Mouse (Mus musculus) hindlimb bud, embryonic 11.5 days (tissue): ENCODE measurements around the gene Crim1.
"Not testable (repeated sequence)": the region's sequence is repeated elsewhere in the genome, so short reads cannot be mapped to it uniquely, and the experiment has no call there.

Experiments used
- DNase-seq: peaks from one replicate; pipeline ENCODE4 v3.0.0-alpha.2; 2012; ENCODE audit warnings: low read depth, low spot score; ENCODE audit errors: extremely low spot score

Gene Crim1

DNA sequence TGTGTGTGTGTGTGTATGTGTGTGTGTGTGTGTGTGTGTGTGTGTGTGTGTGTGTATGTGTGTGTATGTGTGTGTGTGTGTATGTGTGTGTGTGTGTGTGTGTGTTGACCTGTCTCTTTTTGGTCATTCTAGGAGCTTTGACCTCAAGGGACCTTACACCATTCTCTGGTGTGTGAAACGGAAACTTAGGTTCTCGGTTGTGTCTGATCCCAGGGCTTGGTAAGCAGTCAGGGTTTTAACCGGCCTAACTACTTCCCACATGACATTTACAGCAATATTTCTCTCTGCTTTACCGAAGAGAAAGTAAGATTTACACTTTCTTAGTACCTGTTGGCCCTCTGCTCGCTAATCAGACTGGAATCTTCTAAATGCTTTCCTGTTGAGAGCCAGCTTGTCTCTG lies 48.1 kb downstream of the Crim1 start:
- no peak for DNase-seq

DNA sequence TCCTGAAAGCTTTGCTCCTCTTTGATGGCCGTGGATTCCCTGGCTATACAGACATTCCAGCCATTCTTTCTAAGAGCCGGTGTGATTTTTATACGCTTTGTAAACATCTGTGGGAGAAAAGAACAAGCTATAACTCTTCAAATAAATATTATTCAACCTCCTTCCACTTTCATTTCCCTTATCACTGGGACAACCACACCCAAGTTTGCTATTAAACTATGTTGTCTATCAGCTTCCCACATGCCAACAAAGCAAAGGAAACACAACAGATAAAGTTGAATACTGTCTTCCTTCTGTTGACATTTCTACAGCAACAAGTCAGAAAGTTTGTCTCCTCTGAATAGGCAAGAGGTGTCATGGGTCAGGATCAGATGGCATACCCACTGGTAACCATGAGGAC lies 48.9 kb downstream of the Crim1 start:
- no peak for DNase-seq

DNA sequence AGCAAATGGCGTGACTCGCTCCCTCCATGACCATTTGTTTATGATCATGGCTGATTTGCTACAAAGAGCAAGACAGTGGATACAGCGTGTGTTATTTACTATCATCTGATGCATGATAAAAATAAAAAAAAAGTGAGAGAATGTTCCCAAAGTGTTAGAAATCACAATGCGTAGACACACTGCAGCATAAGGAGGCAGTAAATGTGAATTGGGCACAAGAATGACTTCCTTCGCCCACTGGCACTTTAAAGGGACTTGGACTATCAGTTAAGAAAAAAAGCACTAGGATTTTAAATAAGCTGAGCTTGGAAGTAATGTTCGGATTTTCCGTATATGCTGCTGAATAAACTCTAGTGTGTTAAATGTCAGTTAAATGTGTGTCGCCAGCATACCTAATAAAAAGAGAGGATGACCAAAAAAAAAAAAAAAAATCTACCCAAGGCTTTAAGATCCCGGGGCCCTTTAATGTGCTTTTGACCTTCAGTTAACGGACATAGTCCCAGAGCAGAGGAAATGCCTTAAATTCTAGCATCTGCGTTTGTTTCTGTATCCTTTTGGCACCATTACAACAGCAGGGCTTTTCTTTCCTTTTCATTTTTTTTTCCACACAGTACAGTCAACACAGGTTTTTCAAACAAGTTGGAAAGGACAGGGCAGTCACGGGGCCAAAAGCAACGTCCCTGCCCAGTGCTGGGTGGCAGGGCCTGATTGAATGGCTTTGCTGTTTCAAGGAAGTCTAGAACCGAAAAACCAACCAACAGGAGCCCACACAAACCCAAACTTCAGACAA lies 50.3 kb downstream of the Crim1 start:
- DNase-seq: no peak

DNA sequence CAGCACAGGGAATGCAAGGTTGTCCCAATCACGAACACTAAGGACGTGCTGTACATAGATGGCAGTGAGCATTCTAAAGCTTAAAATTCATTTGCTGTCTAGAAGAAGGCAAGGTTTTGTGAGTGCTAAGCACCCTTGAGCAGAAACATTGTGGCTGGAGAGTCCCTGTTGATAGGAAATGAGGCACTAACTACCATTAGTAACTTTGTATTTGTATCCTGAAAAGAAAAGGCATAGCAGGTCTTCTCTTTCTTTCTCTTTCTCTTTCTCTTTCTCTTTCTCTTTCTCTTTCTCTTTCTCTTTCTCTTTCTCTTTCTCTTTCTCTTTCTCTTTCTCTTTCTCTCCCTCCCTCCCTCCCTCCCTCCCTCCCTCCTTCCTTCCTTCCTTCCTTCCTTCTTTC lies 53.5 kb downstream of the Crim1 start:
- DNase-seq: not testable (repeated sequence)

DNA sequence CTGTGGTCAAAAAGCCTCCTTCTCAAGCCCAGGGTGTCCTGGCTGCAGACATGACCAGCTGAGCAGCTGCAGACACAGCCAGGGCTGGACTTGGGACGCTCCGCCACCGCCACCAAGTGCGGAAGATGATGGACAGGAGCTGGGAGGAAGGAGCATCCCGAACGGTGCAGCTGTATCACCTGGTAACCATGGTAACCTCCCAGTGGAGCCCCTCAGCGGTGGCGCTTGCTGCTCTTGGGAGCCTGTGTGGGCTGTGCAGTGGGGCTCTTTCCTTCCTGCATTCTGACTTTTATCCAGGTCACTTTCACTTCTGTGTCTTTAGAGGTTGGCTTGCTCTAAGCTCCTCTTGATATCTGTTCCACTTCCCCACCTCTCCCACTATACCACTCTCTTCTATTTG lies 54.2 kb downstream of the Crim1 start:
- no peak for DNase-seq

DNA sequence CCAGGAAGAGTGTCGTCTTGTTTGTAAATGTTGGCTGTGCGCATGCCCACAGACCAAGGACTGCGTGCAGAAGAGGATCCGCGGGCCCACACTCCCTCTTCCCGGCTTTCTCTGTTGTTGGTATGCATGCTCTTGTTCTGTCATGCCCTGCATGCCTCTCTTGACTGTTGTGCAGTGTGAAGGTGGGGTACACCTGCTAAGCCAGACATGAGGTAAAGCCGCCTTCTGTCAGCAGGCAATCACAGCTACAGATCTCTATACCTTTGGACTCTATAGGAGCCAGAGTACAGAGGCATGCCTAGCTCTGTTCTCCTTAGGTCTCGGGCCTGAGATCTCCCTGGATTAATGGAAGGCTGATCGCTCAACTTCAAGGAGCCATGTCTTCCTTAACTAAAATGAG lies 55.7 kb downstream of the Crim1 start:
- DNase-seq: no peak

DNA sequence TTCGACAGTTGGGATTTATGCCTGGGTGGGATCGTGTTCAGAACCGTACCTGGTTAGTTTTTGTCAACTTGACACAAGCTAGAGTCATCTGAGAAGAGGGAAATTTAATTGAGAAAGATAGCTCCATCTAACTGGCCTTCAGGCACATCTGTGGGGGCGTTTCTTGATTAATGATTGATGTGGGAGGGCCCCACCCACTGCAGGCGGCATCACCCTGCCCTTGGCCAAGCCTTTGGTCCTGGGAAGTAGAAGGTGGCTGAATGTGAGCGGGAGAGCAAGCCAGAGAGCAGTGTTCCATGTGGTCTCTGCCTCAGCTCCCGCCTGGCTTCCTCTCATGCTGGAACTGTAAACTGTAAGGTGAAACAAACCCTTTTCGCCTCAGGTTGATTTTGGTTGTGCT lies 56.5 kb downstream of the Crim1 start:
- no peak for DNase-seq

DNA sequence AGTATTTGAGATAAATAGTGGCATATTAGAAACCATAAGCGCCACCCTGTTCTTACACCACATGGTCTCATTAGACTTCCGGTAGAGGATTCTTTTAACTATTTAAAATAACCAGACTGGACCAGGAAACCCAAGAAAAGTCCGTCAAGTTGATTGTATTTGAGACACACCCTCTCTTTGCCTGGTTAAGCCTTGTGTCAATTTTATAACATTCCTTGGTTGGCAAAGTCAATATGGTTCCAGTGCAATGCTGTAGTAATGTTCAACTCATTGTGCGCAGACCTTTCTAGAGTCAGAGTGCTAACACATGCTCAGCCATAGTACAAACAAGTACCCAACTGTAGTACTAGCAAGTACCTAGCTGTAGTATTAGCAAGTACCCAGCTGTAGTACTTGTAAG lies 61.6 kb downstream of the Crim1 start:
- no peak for DNase-seq

DNA sequence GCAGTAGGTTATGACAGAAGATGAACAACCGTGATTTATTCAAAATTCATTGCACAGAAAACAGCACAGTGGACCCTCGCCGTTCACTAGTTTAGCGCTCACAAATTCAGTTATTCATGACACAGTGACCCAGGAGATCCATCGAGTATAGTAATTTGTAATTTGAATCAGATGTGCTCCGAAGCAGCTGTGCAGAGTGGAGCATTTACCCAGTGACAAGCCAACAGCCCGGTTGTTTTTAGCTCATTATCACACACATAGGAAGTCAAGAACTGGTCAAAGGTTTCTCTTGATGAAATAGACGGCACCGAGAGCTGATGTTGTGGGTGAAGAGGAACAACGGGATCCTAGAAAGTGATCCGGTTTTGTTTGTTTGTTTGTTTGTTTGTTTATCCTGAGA lies 64.1 kb downstream of the Crim1 start:
- peak; percentile 22 for DNase-seq

DNA sequence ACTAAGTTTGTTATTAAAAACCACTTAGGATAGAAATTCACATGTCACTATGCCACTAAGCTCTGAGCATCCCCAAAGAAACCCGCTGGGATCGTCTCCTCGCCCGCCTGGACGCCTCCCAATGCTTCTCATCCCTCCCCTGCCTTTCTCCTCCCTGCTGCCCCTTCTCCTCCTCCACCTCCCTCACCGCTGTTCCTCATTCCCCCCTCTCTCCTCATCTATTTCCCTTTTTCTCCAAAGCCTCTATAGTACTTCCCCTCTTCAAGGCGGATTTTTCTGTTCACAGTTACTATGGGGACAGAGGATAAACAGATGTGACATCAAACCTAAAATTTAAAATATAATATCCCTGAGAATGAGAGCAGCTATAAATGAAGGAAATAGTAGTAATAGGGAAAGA lies 65.1 kb downstream of the Crim1 start:
- DNase-seq: no peak

DNA sequence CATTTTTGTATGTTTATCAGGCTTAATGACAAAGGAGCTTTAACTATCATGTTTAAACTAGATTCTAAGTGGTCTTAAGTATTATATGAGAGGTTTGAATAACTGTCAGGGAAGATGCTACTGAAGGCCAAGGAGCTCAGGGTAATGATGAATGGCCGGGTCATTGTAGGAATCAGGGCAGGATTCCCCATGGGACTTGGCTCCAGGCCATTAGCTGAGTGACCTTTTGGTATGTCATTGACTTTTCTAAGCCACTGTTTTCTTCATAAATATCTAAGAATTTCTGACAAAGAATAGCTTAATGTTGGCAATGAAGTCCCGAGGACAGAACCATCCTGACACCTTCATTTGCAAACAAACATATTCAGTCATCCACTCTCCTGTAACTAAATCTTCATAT lies 66.2 kb downstream of the Crim1 start:
- no peak for DNase-seq

DNA sequence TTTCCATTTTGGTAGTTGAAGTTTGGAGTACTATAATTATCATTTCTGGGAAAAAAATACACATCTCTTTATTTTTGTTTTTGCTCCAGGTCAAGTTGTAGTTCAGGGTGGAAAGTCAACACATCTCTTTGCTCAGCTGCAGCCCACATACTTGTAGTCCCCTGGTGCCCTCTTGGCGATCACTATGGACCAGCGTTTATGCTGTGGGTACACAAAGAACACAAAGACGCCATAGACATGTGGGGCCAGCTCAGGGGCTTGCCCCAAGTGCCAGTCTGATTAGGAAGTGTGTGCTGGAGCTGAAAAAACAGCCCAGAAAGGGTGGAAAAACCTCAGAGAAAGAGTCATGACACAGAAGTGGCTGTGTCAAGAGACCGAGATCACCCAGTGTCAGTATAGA lies 68.5 kb downstream of the Crim1 start:
- DNase-seq: no peak

DNA sequence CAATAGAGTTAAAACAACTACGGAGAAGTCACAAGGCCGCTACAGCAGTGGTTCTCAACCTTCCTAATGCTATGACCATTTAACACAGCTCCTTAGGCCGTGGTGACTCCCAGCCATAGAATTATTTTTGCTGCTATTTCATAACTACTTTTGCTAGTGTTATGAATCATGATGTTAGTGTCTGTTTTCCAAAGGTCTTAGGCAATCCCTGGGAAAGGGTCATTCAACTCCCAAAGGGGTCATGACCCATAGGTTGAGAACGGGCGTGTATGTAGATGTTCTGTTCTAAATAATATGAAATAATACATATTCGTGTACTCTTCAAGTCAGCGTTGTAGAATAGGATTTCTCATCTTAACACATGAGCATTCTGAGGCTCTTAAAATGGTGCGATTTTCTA lies 69.3 kb downstream of the Crim1 start:
- DNase-seq: no peak

DNA sequence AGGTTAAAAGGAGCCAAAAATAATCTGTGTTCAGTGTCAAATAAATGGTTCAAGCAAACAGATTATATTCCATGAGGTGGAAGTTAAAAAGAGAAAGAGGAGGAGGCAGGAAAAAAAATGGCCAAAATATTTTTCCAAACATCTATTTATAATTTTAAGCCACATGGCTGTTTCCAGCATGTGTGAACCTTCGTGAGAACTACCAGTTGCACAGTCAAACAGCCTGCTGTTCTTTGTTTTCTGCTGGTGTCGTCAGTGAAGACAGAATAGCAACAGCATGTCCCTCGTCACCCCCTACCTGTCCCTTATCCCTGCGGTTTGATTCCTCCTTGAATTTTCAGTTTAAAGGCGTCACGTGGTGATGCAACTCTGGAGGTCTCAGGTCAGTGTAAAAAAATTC lies 70.0 kb downstream of the Crim1 start:
- no peak for DNase-seq

DNA sequence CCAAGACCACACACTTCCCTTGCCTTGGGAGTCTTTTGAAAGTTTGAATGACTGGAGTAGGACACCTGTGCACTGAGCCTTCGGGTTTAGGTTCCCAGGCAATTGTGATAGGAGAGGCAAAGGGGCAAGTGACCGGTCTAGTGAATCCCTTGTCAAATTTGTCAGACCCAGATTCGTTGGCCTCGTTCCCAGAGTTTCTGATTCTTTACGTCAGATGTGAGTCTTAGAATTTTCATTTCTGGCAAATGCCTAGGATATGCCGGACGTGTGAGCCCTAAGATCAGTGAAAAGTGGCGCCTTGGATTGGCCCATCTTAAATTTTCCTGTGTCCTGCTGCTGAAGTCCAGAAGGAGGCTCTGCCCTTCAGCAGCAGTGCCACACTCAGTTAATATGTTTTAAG lies 71.7 kb downstream of the Crim1 start:
- DNase-seq: no peak

DNA sequence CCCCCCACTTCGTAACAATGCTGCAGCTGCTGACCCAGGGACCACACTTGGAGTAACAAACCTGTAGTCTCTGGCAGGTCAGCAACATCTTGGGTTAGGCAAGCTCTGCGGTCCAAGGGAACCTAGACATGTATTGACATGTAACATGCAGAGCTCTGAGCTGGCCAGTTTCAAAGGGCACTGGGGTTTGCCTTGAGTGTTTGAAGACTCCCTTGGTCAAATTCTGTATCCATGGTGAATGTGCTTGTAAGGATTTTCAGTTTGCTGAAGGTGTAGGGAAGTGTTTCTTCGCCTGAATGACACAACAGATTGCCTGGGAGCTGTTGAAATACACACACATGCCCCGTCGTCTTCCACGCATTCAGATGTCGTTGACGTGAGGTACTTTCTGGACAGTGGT lies 72.1 kb downstream of the Crim1 start:
- no peak for DNase-seq

DNA sequence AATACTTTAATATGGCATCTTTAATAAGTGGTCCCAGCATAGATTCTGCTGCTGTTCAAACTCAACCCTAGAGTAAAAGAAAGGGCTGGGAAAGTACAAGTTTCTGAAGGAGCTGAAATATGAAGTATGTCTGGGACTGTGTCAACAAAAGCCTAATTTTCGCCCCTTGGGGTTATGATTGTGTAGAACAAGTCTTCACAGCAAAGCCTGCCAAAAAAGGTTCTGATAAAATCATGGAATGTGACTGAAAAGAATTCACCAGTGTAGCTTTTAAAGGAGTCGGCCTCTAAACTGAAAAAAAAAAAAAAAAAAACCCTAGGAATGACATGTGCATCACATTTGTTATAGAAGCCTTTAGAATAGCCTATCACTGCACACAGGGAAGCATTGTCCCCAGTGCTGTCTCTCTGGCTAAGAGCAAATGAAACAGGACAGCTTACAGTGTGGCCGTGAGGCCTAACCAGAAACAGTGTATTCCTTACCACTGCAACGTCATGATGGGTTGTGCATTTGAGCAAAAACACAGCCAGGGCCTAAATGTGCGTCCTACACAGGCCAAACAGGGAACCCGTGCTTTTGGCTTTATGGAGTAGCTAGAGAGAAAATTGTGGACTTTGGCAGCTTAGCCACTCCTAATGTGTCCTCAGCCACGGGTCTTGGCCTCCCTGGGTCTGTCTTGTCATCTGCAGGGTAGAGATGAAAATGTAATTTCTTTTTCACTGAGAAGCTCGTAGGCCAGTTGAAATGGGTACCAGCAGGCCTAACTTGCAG lies 72.8 kb downstream of the Crim1 start:
- no peak for DNase-seq

DNA sequence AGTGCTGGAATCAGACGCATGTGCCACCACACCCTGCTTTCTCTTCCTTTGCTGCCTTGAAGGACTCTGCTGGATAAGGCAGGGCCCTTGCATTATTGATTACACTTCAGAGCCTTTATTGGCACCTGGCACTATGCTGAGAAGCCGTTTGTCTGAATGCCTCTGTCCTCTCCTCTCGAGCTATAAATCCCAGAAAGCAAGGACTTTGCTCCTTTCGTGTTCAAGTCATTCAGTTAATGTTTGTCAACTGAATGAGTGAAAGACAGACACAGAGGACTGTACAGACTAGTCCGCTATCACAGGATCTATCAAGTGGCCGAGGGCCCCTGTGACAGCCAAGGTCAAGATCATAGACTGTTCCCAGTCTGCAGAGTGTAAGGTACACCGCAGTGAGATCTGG lies 73.8 kb downstream of the Crim1 start:
- no peak for DNase-seq

DNA sequence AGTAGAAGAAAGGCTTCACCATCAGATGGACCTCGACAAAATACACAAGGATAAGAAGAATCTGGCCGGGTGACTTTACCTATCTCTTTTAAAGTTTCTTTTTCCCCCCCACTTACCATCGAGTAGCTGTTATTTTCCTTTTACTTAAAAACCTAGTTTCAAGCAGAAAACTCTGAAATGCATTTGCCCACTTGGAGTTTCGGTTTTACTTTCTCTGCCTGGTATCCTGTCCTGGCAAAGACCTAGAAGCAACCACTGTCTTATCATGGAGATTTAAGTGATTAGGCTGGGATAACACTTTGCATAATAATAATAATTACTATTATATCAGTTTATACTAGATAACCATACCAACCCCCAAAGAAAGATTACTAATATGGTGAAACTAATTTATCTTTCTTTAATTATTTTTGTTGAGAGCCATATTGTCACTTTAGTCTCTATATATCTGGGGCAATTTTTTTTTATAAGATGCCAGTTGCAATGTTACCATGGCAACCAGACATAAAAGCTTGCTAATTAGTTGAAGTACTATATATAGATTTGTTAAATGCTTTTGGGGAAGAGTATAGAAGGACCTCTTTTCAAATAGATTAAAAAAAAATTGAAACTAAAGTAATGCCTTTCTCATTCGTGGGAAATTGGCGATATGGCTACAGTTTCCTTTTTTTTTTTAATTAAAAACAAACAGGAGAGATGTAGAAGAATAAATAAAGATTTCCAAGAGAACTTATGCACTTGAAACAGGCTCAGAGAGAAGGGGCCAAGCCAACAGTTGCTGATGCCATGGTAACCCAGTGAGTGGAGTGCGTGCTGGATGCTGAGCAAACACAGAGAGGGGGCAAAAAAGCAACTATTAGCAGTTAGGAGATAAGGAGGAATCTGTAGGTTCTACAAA lies 74.8 kb downstream of the Crim1 start:
- no peak for DNase-seq

DNA sequence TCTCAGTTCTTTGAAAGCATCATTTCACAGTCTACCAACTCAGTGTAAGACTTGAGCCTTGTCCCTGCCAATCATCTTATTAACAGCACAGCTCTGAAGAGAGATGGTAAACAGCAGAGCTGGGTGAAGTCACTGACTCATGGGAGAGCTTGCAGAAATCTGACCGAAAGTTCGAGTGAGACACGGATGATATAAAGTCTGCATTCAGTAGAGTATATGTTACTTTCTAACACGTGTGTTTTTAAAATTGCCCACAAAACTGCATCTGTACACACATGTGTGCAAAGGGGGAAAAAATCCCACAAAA lies 75.4 kb downstream of the Crim1 start:
- no peak for DNase-seq

DNA sequence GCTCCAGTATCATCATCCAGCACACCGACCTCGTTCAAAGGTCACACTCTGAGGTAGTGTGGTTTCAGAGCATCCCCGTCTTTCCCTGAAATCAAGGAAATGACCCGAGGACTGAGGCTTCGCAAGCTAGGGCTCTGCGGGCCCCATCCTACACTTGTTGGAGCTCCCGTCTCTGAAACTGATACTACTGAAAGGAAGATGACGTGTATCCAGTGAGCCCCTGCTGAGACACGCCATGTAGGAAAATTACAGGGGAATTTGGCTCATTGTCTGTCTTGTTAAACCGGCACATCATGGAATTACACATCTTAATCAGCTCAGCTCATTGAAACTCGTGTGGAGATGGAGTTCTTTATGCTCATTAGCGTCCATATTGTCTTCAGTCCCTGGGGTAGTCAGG lies 79.1 kb downstream of the Crim1 start:
- no peak for DNase-seq
